Mouse (Mus musculus) stomach, embryonic 15.5 days (tissue): ENCODE data around the gene Dmrtc1a. TPM values are rescaled to one million over a fixed set of nuclear protein-coding genes. Genes with fewer than 3 reads are reported as not detected.
A peak's percentile ranks its signal among the peaks of the same experiment; 100 is the strongest.
"Not testable (repeated sequence)": the region's sequence is repeated elsewhere in the genome, so short reads cannot be mapped to it uniquely, and the experiment has no call there.

Experiments
- ATAC-seq: fragments of 200-750 bp; cut with Nextera tagmentation; 2 replicates; pipeline ENCODE4 v1.8.0; 2017; ENCODE audit warnings: low read depth, moderate number of reproducible peaks, moderate TSS enrichment; ENCODE audit not compliant: insufficient read depth, low FRiP score
- H3K27ac ChIP-seq: fragments of 300-500 bp; sonication (generic); 2 replicates; pipeline ENCODE4 v1.5.1; 2015; ENCODE audit warnings: mild to moderate bottlenecking, inconsistent platforms
- H3K27me3 ChIP-seq: fragments of 300-500 bp; sonication (generic); replicated peaks from 2 replicates; pipeline ENCODE4 v1.6.1; 2015; ENCODE audit warnings: inconsistent platforms
- H3K36me3 ChIP-seq: fragments of 300-500 bp; sonication (generic); 2 replicates; pipeline ENCODE4 v1.6.1; 2015; ENCODE audit warnings: inconsistent platforms
- H3K4me1 ChIP-seq: fragments of 300-500 bp; sonication (generic); 2 replicates; pipeline ENCODE4 v1.6.1; 2015; ENCODE audit warnings: inconsistent platforms
- H3K4me2 ChIP-seq: fragments of 300-500 bp; sonication (generic); 2 replicates; pipeline ENCODE4 v1.6.1; 2015; ENCODE audit warnings: mild to moderate bottlenecking, inconsistent platforms
- H3K4me3 ChIP-seq: fragments of 300-500 bp; sonication (generic); replicated peaks from 2 replicates; pipeline ENCODE4 v1.5.1; 2015; ENCODE audit warnings: inconsistent platforms
- H3K9ac ChIP-seq: fragments of 300-500 bp; sonication (generic); 2 replicates; pipeline ENCODE4 v1.6.1; 2015; ENCODE audit warnings: inconsistent platforms
- H3K9me3 ChIP-seq: fragments of 300-500 bp; sonication (generic); 2 replicates; pipeline ENCODE4 v1.6.1; 2016; ENCODE audit warnings: inconsistent platforms
- WGBS: fragments of 180-500 bp; shearing (Covaris S2); methylation state at CpG from one replicate; pipeline ENCODE4 v1.1.7; 2015; 5-methylcytosine and 5-hydroxymethylcytosine counted together
- polyA plus RNA-seq: library from polyadenylated mRNA; unstranded; fragments of >200 nt; fragmentation: Nextera tagmentation; extraction: Ambion mirVana; gene quantifications from 2 replicates; pipeline ENCODE4 v1.2.1, GENCODE M21; 2015

Gene Dmrtc1a
- 1.3 and 1.5 TPM in 2 replicates for polyA plus RNA-seq

DNA sequence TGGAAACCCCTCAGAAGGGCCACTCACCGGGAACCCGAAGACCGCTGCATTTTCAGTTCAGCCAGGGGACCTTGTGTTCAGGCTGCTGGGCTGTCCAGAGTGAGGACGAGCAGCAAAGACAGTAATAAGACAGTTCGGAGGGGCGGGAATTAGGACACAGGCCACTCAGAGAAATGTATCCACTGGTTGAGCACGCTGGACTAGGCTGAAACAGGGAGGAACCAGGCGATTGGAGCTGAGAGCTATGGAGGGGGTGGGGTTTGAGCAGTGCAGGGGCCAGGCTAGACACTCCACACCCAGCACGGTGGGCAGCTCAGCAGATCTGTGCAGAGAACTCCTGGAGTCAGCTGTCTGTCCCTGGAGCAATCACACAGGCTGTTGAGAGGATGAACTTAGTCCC, at the start of gene Dmrtc1a, which contains the start of gene 1700011M02Rik:
TSS of gene Dmrtc1a (minus strand) at position 101 of the 400 bp plus-strand sequence.
TSS of gene 1700011M02Rik (plus strand) at position 319 of the 400 bp plus-strand sequence.
- not testable (repeated sequence) for H3K9me3 ChIP-seq, H3K27me3 ChIP-seq, H3K4me3 ChIP-seq, H3K27ac ChIP-seq, ATAC-seq, H3K36me3 ChIP-seq, H3K4me1 ChIP-seq, H3K9ac ChIP-seq, H3K4me2 ChIP-seq
- 76% methylated on average over 8 of the region's 9 CpGs for WGBS

DNA sequence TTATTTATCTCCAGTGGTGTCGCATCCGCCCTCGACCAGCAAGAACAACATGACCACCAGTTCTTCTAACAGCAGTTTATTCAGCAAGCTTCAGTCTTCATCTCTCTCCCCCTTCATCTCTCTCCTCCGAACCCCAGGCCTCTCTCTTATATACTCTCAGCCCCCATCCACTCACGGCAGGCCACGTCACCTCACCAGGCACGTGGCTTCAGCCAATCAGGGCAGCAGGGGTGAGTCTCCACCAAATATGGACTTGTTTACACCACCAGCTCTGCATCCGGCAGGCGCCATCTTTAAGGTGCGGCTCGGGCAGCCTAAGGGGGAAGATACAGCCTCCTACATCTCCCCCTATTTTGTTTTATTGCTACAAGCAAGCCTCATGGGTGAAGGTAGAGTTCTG, 41.6 kb upstream of the Dmrtc1a start:
- ATAC-seq, H3K27ac ChIP-seq, H3K4me3 ChIP-seq, H3K4me1 ChIP-seq, H3K36me3 ChIP-seq, H3K9me3 ChIP-seq, H3K9ac ChIP-seq, H3K4me2 ChIP-seq, H3K27me3 ChIP-seq: not testable (repeated sequence)
- WGBS, result 84% methylated on average over 11 of the region's 11 CpGs

DNA sequence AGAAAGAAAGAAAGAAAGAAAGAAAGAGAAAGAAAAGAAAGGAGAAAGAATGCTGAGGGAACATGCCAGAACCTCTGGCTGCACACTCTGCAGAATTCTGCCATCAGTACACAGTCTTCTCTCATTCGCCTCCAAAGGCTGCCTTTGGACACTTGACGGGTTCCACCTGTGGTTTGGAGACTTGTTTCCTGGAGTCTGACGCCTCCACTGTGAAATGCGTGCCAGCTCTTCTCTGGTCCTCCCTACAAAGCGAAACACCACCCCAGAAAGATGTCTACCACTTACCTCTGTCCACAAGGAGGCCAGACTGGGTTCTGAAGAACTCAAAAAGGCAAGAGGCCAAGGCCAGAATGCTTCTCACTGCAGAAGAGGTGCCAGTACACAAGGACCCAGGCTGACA, 28.3 kb upstream of the Dmrtc1a start:
- no peaks in the 10 kb centered on the region for H3K9me3 ChIP-seq
- H3K4me2 ChIP-seq, result no peak overlapping the region
- ATAC-seq, result no peak
- H3K9ac ChIP-seq, result no peak overlapping the region
- H3K27ac ChIP-seq, result no peak overlapping the region
- peaks cover 12% of the 10 kb centered on the region; the same call in 1 of the 2 replicates for H3K27me3 ChIP-seq
- WGBS, result 48% methylated on average over 5 of the region's 5 CpGs
- H3K4me3 ChIP-seq, result no peak overlapping the region
- no peaks in the 10 kb centered on the region for H3K4me1 ChIP-seq
- H3K36me3 ChIP-seq, result no peaks in the 10 kb centered on the region

DNA sequence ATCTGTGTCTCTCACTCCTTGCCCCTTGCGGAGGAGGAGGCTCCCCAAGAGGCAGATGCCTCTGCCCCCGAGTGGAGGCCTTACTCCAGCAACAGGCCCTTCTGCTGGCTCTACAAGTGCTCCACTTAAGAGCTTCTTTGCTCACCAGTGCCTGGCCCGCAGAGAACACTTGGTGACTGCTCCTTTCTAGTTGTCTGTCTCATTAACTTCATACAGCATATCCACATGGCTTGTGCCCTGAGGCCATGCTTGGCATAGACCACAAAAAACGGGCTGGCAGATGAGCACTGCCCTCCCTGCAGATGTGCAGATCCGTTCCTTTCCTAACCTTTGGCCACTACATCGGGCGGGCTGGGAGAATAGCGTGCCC, 25.9 kb upstream of the Dmrtc1a start:
- no peak for ATAC-seq
- no peaks in the 10 kb centered on the region for H3K36me3 ChIP-seq
- WGBS, result 60% methylated on average over 8 of the region's 8 CpGs
- no peak overlapping the region for H3K9ac ChIP-seq
- peaks cover 12% of the 10 kb centered on the region; the same call in 1 of the 2 replicates for H3K27me3 ChIP-seq
- no peaks in the 10 kb centered on the region for H3K4me1 ChIP-seq
- no peak overlapping the region for H3K27ac ChIP-seq
- H3K9me3 ChIP-seq, result no peaks in the 10 kb centered on the region
- peak overlapping the region; percentile 72 for H3K4me2 ChIP-seq
- H3K4me3 ChIP-seq, result peak overlapping the region; percentile 52

DNA sequence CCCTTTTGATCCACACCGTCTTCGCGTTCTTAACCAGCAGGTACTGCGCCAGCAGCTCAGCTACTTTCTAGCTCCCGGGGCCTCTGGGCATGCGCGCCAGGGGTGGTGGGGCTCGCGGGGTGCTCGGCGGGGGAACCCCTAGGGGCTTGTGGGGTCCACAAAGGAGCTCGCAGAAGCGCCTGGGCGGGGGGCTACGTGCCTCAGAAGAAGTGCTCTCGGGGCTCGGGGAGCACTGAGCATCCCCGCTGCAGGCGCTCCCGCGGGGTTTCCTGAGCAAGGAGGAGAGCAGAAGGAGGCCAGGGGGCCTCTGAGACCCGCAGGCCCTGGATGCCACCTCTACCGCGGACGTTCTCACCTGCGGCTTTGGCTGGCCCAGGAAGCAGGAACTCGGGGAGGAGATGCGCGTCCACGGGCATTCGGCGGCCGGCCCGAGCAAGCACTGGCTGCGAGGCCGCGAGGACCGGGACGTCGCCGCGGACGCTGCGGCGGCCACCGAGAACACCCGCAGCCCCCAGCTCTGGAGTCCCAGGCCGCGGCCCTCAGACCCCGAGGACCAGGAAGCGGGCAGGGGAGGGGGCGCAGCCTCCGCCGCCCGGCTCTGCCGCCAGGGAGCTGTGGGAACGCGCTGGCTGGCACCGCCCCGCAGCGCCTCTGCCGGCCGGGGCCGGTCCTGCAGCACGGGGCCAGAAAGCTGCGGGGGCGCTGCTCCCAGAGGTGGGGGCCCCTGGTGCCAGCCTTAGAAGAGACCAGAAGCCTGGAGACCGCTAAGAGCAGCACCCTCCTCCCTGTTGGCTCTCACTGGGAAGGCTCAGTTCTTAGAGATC, 25.3 kb upstream of the Dmrtc1a start:
- H3K9me3 ChIP-seq, result no peaks in the 10 kb centered on the region
- no peak overlapping the region for H3K27ac ChIP-seq
- H3K4me1 ChIP-seq, result no peaks in the 10 kb centered on the region
- ATAC-seq, result no peak
- peaks cover 12% of the 10 kb centered on the region; the same call in 1 of the 2 replicates for H3K27me3 ChIP-seq
- H3K36me3 ChIP-seq, result no peaks in the 10 kb centered on the region
- H3K9ac ChIP-seq, result peak overlapping the region; percentile 34
- WGBS, result 21% methylated on average over 53 of the region's 68 CpGs
- peak overlapping the region; percentile 72 for H3K4me2 ChIP-seq
- H3K4me3 ChIP-seq, result peak overlapping the region; percentile 52

DNA sequence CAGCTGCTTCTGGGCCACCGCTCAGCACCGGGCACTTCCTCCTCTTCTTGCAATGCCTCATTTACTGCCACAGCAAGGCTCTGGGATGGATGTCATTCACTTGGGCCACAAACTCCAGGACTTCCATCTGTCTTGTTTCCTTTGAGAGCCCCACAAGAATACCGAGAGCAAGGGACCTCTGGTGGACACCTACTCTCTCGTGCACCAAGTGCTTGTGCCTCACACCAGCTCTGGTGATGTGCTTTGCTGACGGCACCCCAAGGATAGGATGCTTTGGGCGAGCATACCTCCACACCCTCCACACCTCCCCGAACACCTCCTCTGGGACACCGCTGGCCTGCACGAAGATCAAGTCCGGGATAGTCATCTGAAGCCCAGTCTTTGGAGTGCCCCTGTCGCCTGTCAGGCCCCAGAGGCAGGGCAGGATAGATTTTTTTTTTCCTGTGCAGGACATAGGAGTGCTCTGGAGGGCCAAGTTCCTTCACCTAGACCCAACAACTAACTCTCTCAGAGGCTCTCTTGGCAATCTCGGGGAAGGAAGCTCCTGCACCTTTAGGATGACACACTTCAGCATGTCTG, 24.6 kb upstream of the Dmrtc1a start:
- 48% methylated on average over 12 of the region's 12 CpGs for WGBS
- ATAC-seq, result no peak
- Histone ChIP-seq H3K27me3 (peaks cover 12% of the 10 kb centered on the region; the same call in 1 of the 2 replicates), H3K4me3 (peak overlapping the region; percentile 52), H3K9me3 (no peaks in the 10 kb centered on the region), H3K4me2 (peak overlapping the region; percentile 72), H3K4me1 (no peaks in the 10 kb centered on the region), H3K27ac (no peak overlapping the region), H3K36me3 (no peaks in the 10 kb centered on the region), H3K9ac (no peak overlapping the region)

DNA sequence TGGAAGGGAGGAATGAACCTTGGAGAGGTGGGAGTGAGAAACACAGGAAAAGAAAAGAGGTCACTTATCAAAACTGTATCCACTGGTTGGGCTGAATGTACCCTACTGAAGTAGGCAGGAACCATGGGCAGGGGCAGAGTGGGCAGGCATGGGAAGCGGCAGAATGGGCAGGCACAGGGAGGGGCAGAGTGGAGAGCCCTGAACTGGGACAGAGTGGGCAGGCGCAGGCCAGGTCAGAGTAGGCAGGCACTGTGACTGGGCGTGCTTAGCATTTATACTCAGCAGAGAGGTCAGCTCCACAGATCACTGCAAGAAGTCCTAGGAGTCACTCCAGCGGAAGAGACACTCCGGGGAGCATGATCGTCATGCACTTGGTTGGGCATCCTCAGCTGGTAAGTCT, 19.6 kb upstream of the Dmrtc1a start, which contains the start of gene 1700018G05Rik:
TSS of gene 1700018G05Rik (plus strand) at position 301 of the 400 bp plus-strand sequence.
- 91% methylated on average over 6 of the region's 6 CpGs for WGBS
- not testable (repeated sequence) for H3K9me3 ChIP-seq, H3K4me1 ChIP-seq, H3K27ac ChIP-seq, H3K4me2 ChIP-seq, H3K9ac ChIP-seq, H3K27me3 ChIP-seq, ATAC-seq, H3K4me3 ChIP-seq, H3K36me3 ChIP-seq

DNA sequence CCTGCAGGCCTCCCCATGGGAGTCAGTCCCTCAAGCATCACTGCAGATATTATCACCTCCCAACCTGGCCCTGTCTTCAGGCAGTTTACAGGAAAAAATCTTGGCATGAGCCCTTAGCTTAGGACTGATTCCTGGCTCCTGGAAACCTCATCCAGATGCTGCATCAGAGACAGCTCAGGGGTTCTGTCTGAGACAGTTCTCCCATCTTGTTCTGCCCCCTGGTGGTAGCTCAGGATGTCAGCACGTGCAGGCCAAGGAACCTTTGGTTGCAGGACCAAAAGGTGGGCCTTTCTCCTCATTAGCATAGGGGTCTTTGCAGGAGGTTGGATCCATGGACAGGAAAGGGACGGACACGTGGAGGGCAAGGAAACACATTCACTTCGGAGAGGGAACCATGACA, 18.2 kb upstream of the Dmrtc1a start:
- H3K4me1 ChIP-seq, H3K36me3 ChIP-seq, ATAC-seq, H3K9ac ChIP-seq, H3K27ac ChIP-seq, H3K27me3 ChIP-seq, H3K4me3 ChIP-seq, H3K9me3 ChIP-seq, H3K4me2 ChIP-seq: not testable (repeated sequence)
- WGBS, result 18% methylated on average over 4 of the region's 4 CpGs

DNA sequence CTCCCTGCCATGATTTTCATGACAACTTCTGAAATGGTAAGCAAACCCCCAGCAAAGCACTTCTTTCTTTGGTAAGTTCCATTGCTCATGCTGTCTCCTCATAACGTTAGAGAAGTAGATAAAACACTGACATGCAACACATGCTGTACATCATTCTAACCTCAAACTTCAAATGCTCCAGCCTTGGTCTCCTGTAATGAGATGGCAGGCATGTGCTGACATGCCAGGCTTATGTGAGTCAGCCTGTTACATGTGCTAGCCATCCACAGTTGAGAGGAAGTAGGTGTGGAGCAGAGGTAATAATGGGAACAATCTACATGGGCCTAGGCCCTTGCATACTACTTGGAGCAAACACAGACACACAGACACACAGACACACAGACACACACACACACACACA, 6.3 kb upstream of the Dmrtc1a start:
- WGBS, result 76% methylated on average over 1 of the region's 1 CpGs
- H3K4me2 ChIP-seq, H3K27me3 ChIP-seq, H3K4me1 ChIP-seq, H3K9ac ChIP-seq, H3K27ac ChIP-seq, H3K9me3 ChIP-seq, H3K36me3 ChIP-seq, H3K4me3 ChIP-seq, ATAC-seq: not testable (repeated sequence)

DNA sequence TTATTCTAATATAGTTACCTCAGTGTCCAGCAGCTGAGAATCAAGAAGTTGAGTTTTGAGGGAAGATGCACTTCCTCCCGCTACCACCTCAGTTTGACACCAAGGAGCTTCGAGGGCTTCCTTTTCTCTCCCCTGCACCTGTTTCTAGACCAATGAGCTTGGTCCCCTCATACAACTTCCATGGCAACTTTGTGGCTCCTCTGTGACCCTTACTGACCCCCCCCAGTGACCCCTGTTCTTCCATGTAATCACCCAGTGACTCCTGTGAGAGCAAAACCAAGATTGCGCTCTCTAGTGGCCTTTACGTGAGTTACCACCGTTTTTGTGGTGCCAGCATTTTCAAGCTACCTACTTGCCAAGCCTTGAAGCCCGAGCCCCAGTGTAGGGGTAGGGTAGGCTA, 40.6 kb downstream of the Dmrtc1a start, which contains the start of gene 1700031F05Rik:
TSS of gene 1700031F05Rik (minus strand) at position 101 of the 400 bp plus-strand sequence.
- WGBS, result 83% methylated on average over 6 of the region's 6 CpGs
- no peak within 1 kb of the TSS for H3K4me2 ChIP-seq
- H3K4me1 ChIP-seq, result no peaks in the 10 kb centered on the region
- H3K27ac ChIP-seq, result no peak within 1 kb of the TSS
- no peaks in the 10 kb centered on the region for H3K27me3 ChIP-seq
- H3K9me3 ChIP-seq, result no peaks in the 10 kb centered on the region
- no peak within 1 kb of the TSS for H3K4me3 ChIP-seq
- H3K9ac ChIP-seq, result no peak within 1 kb of the TSS
- no peak for ATAC-seq
- H3K36me3 ChIP-seq, result no peaks in the 10 kb centered on the region

DNA sequence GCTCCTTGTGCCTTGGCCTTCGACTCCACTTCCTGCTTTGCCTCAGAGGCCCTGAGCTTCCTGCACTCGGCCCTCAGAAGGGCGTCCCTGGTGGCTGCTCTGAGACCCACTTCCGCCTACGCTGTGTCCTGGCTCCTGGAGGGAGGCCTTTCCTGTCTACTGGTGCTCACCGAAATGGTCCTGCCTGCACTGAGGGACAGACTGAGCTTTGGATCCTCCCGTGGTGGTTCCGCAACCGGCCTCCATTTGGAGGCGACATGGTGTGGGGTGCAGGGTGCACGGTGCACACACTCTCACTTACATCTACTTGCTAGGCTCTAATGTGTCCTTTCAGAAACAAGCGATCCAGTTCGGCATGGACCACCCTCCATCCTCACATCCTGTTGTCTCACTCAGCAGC, 54.0 kb downstream of the Dmrtc1a start, which contains the start of gene Dmrtc1c2:
TSS of gene Dmrtc1c2 (minus strand) at position 101 of the 400 bp plus-strand sequence.
- ATAC-seq, H3K27ac ChIP-seq, H3K9me3 ChIP-seq, H3K36me3 ChIP-seq, H3K4me3 ChIP-seq, H3K4me1 ChIP-seq, H3K9ac ChIP-seq, H3K27me3 ChIP-seq, H3K4me2 ChIP-seq: not testable (repeated sequence)
- 100% methylated on average over 2 of the region's 13 CpGs for WGBS
